Mouse (Mus musculus): ENCODE data around the gene Tenm4. TPM values are rescaled to one million over a fixed set of nuclear protein-coding genes. Genes with fewer than 3 reads are reported as not detected.

The Tenm4 gene
- polyA plus RNA-seq, 1 experiment from 2014 or later = 14.3 TPM

DNA sequence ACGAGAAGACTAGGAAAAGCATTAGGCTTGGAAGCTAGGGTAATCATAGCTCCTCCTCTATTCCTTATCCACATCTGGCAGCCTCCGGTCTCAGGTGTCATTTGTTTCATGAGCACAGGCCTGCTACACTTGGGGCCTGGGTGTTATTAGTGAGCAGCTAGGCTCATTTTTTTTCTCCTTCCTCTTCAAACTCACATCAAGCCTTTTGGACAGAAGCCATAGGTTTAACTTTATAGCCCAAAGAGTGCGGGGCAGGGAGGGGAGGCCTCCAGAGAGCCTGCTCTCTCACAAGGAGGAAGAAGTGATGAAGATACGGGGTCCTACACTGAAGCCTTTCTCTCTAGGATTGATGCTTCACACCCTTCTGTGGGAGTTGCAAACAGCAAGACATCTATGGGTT lies 538.8 kb downstream of the Tenm4 start:
- H3K27ac ChIP-seq (ENCODE audit: low read length) = no peak overlapping the region
- no peak for ATAC-seq

DNA sequence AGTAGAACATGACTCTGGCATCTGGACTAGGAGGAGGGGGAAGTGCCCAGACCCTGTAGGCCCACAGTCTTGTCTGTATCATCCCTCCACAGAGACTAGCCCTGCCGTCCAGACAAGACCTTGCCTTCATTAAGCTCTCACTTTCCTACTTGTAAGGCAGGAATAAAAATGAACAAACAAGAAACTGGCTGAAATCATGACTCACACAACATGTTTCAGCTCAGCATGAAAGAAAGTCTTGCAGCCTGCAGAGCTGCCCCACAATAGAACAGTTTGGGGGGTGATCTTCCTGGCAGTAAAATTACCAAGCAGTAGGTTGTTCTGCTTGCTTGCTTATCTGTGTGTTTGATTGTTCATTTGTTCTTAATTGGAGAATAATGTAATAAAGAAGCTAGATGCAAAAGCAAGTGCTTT lies 539.6 kb downstream of the Tenm4 start:
- H3K36me3 ChIP-seq (ENCODE audit: control insufficient read depth, insufficient read depth, low read length) = no peaks in the 10 kb centered on the region
- no peak overlapping the region for H3K27ac ChIP-seq (ENCODE audit: low read length)
- H3K9me3 ChIP-seq (ENCODE audit: control insufficient read depth, low read length) = no peaks in the 10 kb centered on the region
- no peak overlapping the region for H3K9ac ChIP-seq (ENCODE audit: low read depth, low read length)
- ATAC-seq = no peak
- no peaks in the 10 kb centered on the region for H3K27me3 ChIP-seq (replicated peaks; ENCODE audit: control insufficient read depth, insufficient read depth, low read length)
- H3K4me2 ChIP-seq (ENCODE audit: low read depth, low read length) = no peak overlapping the region
- WGBS = 46% methylated on average over 1 of the region's 1 CpGs
- peaks cover 1% of the 10 kb centered on the region; the same call in 1 of the 2 replicates for H3K4me1 ChIP-seq (ENCODE audit: control insufficient read depth, insufficient read depth, low read length)
- no peak overlapping the region for H3K4me3 ChIP-seq (ENCODE audit: low read length)

More for the DNA sequence above, 538.8 kb downstream of the Tenm4 start:
- Histone ChIP-seq H3K4me2 (ENCODE audit: low read depth, low read length) (no peak overlapping the region), H3K36me3 (ENCODE audit: control insufficient read depth, insufficient read depth, low read length) (no peaks in the 10 kb centered on the region), H3K4me3 (ENCODE audit: low read length) (no peak overlapping the region), H3K9me3 (ENCODE audit: control insufficient read depth, low read length) (no peaks in the 10 kb centered on the region), H3K27me3 (replicated peaks; ENCODE audit: control insufficient read depth, insufficient read depth, low read length) (no peaks in the 10 kb centered on the region), H3K4me1 (ENCODE audit: control insufficient read depth, insufficient read depth, low read length) (peaks cover 3% of the 10 kb centered on the region; the same call in 1 of the 2 replicates), H3K9ac (ENCODE audit: low read depth, low read length) (no peak overlapping the region)
- 78% methylated on average over 4 of the region's 4 CpGs for WGBS

DNA sequence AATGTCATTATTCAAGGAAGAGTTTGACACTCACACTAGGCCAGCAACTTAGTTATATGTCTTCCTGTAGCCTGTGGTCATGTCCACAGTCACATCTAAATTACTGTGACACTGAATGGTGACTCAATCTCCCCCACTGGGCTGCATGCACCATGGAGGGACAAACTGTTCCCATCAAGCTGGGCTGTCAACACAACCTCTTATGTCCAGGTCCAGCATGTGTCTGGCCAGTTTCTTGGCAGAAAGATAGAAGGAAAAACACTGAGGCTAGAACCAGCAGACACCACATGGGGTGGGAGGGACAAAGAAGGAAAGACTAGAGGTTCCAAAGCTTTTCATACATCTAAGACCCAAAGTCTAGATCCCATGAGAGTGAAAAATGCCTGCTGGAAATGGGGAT lies 541.8 kb downstream of the Tenm4 start:
- no peak for ATAC-seq
- Histone ChIP-seq H3K4me3 (ENCODE audit: low read length) (no peak overlapping the region), H3K27me3 (replicated peaks; ENCODE audit: control insufficient read depth, insufficient read depth, low read length) (no peaks in the 10 kb centered on the region)

DNA sequence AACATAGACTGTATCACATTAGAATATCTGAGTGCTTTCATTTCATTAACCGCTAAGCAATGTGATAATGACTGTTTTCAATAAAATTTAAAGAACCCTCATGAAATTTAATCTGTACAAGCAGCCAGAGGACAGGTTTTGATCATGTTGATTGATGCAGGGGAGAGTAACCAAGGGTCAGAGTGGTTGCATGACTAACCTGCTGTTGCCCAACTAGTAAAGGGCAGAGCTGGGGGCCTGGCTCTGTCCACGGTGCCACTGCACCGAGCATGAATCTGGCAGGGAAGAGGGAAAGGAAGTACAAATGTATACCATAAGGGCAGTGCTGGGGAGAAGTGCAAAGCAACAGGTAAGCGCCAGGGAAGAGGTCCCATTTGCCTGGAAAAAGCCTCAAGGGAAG lies 545.9 kb downstream of the Tenm4 start:
- ATAC-seq = no peak
- H3K4me1 ChIP-seq (ENCODE audit: control insufficient read depth, insufficient read depth, low read length) = no peaks in the 10 kb centered on the region
- H3K4me3 ChIP-seq (ENCODE audit: low read length) = no peak overlapping the region
- WGBS = 88% methylated on average over 4 of the region's 4 CpGs
- H3K27me3 ChIP-seq (replicated peaks; ENCODE audit: control insufficient read depth, insufficient read depth, low read length) = no peaks in the 10 kb centered on the region
- H3K27ac ChIP-seq (ENCODE audit: low read length) = no peak overlapping the region
- no peak overlapping the region for H3K9ac ChIP-seq (ENCODE audit: low read depth, low read length)
- H3K4me2 ChIP-seq (ENCODE audit: low read depth, low read length) = no peak overlapping the region
- H3K36me3 ChIP-seq (ENCODE audit: control insufficient read depth, insufficient read depth, low read length) = no peaks in the 10 kb centered on the region
- H3K9me3 ChIP-seq (ENCODE audit: control insufficient read depth, low read length) = no peaks in the 10 kb centered on the region

More for the DNA sequence above, 541.8 kb downstream of the Tenm4 start:
- Histone ChIP-seq H3K4me2 (ENCODE audit: low read depth, low read length) (no peak overlapping the region), H3K27ac (ENCODE audit: low read length) (no peak overlapping the region), H3K9me3 (ENCODE audit: control insufficient read depth, low read length) (no peaks in the 10 kb centered on the region), H3K36me3 (ENCODE audit: control insufficient read depth, insufficient read depth, low read length) (no peaks in the 10 kb centered on the region), H3K4me1 (ENCODE audit: control insufficient read depth, insufficient read depth, low read length) (no peaks in the 10 kb centered on the region), H3K9ac (ENCODE audit: low read depth, low read length) (no peak overlapping the region)

DNA sequence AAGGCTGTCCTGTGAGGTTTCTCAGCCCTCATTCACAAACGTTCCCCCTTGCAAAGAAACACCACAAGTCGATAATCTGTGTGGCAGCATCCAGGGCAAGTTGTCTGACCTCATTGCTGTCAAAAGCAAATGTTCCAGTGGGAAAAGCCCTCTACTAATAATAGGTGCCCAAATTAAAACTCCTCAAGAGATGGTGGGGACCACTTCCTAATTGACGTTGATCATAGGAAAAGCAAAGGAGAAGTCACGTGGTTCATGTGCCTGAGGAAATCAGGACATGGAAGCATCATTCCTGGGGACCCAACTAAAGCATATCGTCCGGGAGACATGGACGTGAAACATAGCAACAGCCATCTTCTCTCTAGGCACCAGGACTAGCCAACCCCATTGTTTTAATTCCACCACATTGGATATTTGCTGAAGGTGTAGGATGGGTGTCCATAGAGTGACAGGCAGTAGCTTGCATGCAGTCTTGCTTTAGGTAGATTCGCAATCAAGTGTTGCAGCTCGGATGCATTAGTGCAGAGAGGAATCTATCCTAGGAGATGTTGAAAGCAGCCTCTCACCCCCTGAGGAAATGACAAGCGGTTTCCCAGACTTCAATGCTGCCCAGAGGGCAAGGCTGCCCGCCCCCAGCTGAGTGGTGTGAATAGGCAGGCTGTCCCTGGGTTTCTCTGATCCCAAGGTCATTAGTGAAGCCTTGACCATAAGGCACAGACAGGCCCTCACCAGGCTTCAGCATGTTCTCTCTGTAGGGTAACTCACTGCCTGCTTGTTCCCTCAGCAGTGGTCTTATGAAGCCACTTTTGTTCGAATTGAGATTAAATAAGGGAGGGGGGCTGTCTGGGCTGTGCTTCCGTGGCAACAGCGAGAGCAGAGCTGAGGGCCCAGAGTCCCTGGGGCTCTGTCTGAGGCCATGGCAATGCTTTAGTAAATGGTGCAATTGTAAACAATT lies 547.4 kb downstream of the Tenm4 start:
- H3K27ac ChIP-seq (ENCODE audit: low read length) = no peak overlapping the region

DNA sequence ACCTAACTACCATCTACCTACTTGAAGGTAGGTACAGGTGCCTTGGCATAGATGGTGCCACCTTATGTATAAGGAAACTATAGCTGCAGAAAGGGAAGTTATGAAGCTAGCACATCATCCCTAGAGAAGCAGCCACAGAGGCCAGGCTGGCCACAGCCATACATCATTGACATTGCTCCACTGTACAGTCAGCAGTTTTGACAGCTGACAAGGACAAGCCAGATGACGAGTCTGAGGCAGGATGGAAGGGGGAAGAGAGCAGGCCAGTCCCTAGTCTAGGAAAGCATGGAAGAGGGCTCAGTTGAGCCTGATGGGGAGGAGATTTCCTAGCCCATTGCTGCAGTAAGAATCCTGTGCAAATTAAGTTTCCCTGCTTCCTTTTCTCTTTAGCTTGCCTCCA lies 548.9 kb downstream of the Tenm4 start:
- H3K4me2 ChIP-seq (ENCODE audit: low read depth, low read length) = no peak overlapping the region
- no peaks in the 10 kb centered on the region for H3K9me3 ChIP-seq (ENCODE audit: control insufficient read depth, low read length)
- WGBS = 50% methylated on average over 1 of the region's 1 CpGs
- H3K4me1 ChIP-seq (ENCODE audit: control insufficient read depth, insufficient read depth, low read length) = no peaks in the 10 kb centered on the region
- no peak overlapping the region for H3K27ac ChIP-seq (ENCODE audit: low read length)
- H3K27me3 ChIP-seq (replicated peaks; ENCODE audit: control insufficient read depth, insufficient read depth, low read length) = no peaks in the 10 kb centered on the region
- H3K36me3 ChIP-seq (ENCODE audit: control insufficient read depth, insufficient read depth, low read length) = no peaks in the 10 kb centered on the region
- ATAC-seq = no peak
- no peak overlapping the region for H3K9ac ChIP-seq (ENCODE audit: low read depth, low read length)
- no peak overlapping the region for H3K4me3 ChIP-seq (ENCODE audit: low read length)

More for the DNA sequence above, 547.4 kb downstream of the Tenm4 start:
- Histone ChIP-seq H3K9ac (ENCODE audit: low read depth, low read length) (no peak overlapping the region), H3K4me2 (ENCODE audit: low read depth, low read length) (no peak overlapping the region), H3K27me3 (replicated peaks; ENCODE audit: control insufficient read depth, insufficient read depth, low read length) (no peaks in the 10 kb centered on the region), H3K4me1 (ENCODE audit: control insufficient read depth, insufficient read depth, low read length) (no peaks in the 10 kb centered on the region), H3K9me3 (ENCODE audit: control insufficient read depth, low read length) (no peaks in the 10 kb centered on the region), H3K4me3 (ENCODE audit: low read length) (no peak overlapping the region), H3K36me3 (ENCODE audit: control insufficient read depth, insufficient read depth, low read length) (no peaks in the 10 kb centered on the region)
- WGBS = 58% methylated on average over 14 of the region's 14 CpGs
- ATAC-seq = 0 out of 2 replicates have a peak, but pooled peaks have one; percentile 21

DNA sequence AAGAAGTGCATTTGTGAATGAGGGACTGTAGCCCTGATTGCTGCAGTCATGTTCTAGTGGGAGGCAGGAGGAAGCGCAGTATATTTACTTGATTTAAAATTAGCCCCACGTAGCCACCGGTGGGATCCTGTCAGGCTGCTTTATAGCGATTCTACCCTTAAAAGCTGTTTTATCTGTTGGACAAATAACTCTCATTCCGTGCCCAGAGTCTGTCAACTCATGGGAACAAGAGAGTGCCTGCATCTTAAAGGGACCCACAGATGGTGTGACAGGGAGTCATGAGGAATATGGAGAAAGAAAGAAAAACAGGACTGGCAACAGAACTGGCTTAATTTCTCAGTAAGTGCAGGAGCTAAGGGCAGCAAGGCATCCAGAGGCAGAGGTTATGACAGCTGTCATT lies 549.4 kb downstream of the Tenm4 start:
- no peak overlapping the region for H3K27ac ChIP-seq (ENCODE audit: low read length)
- H3K27me3 ChIP-seq (replicated peaks; ENCODE audit: control insufficient read depth, insufficient read depth, low read length) = no peaks in the 10 kb centered on the region
- no peaks in the 10 kb centered on the region for H3K9me3 ChIP-seq (ENCODE audit: control insufficient read depth, low read length)
- H3K4me1 ChIP-seq (ENCODE audit: control insufficient read depth, insufficient read depth, low read length) = no peaks in the 10 kb centered on the region
- H3K4me2 ChIP-seq (ENCODE audit: low read depth, low read length) = no peak overlapping the region
- 48% methylated on average over 5 of the region's 5 CpGs for WGBS
- H3K36me3 ChIP-seq (ENCODE audit: control insufficient read depth, insufficient read depth, low read length) = no peaks in the 10 kb centered on the region
- ATAC-seq = no peak
- no peak overlapping the region for H3K4me3 ChIP-seq (ENCODE audit: low read length)
- no peak overlapping the region for H3K9ac ChIP-seq (ENCODE audit: low read depth, low read length)

DNA sequence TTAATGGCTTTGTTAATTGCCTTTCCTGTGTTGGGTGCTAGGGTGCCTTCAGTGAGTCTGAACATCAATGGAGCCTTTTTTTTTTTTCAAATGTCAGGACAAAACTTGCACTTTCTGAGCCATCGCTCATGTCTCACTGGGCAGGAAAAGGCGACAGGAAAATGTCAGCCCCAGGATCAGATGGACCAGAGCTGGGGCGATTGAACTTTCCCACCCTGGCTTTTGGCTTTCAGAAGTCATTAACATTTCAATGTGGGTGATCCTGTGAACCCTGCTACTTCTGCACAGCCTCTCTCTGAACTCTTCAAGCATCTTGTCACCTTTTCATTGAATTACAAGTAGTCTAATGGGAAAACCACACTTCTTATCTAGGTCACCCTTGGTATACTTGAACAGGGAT lies 551.8 kb downstream of the Tenm4 start:
- Histone ChIP-seq H3K36me3 (ENCODE audit: control insufficient read depth, insufficient read depth, low read length) (no peaks in the 10 kb centered on the region), H3K9me3 (ENCODE audit: control insufficient read depth, low read length) (no peaks in the 10 kb centered on the region), H3K27me3 (replicated peaks; ENCODE audit: control insufficient read depth, insufficient read depth, low read length) (no peaks in the 10 kb centered on the region), H3K9ac (ENCODE audit: low read depth, low read length) (no peak overlapping the region), H3K4me1 (ENCODE audit: control insufficient read depth, insufficient read depth, low read length) (no peaks in the 10 kb centered on the region), H3K4me3 (ENCODE audit: low read length) (no peak overlapping the region), H3K4me2 (ENCODE audit: low read depth, low read length) (no peak overlapping the region), H3K27ac (ENCODE audit: low read length) (no peak overlapping the region)
- 44% methylated on average over 3 of the region's 3 CpGs for WGBS
- no peak for ATAC-seq

DNA sequence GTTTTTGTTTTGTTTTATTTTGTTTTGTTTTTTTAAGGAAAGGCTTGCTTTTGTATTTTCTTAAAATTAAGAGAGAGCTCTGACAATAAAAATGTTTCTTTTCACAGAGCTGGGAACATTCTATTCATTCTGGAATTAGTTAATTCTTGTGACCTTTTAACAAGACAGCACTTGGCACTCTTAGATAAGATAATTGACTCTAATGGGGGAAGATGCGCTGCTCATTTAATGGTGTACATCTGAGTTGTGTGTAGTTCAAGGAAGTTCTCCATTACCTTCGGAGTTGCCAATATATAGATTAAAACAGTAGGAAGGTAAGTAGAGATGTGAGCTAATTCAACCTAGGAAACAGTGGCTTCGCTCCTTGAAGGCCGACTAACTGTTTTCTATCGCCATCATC lies 554.6 kb downstream of the Tenm4 start:
- Histone ChIP-seq H3K9ac (ENCODE audit: low read depth, low read length) (no peak overlapping the region), H3K4me1 (ENCODE audit: control insufficient read depth, insufficient read depth, low read length) (no peaks in the 10 kb centered on the region), H3K9me3 (ENCODE audit: control insufficient read depth, low read length) (no peaks in the 10 kb centered on the region), H3K27ac (ENCODE audit: low read length) (no peak overlapping the region), H3K4me2 (ENCODE audit: low read depth, low read length) (no peak overlapping the region), H3K36me3 (ENCODE audit: control insufficient read depth, insufficient read depth, low read length) (no peaks in the 10 kb centered on the region), H3K4me3 (ENCODE audit: low read length) (no peak overlapping the region), H3K27me3 (replicated peaks; ENCODE audit: control insufficient read depth, insufficient read depth, low read length) (no peaks in the 10 kb centered on the region)
- WGBS = 91% methylated on average over 5 of the region's 5 CpGs
- no peak for ATAC-seq

Measured in intestine, embryonic 16.5 days (tissue).